Comparison of ENCODE assay signal across 10 mouse cellular contexts in genomic region chr1:91216504-91217267, GRCm38 (mm10). TPM values are rescaled to one million over a fixed set of nuclear protein-coding genes. Genes with fewer than 3 reads are reported as not detected.
A peak's percentile ranks its signal among the peaks of the same experiment; 100 is the strongest.
DNase-seq lines count a peak whose midpoint lies in the region; ATAC-seq lines count a peak whose summit lies in the region.
"Had no signal": no experiment of that assay in that cellular context is flagged by ENCODE, and none has a peak within 500 bp of the region (broad histone marks: within the 10 kb centered on the region; RNA-seq: fewer than 3 reads in every experiment).

No protein-coding gene starts in this region.

- peak; percentile 56; the same call in 1 of the 2 replicates for ATAC-seq in heart, embryonic 12.5 days (ENCODE audit: insufficient number of reproducible peaks, low FRiP score)
- peak; percentile 74 for ATAC-seq in neutrophil, adult 5-6 weeks (ENCODE audit: extremely low read depth, insufficient number of reproducible peaks, low FRiP score, poor library complexity, severe bottlenecking)
- ATAC-seq in midbrain, embryonic 14.5 days (ENCODE audit: low FRiP score, low TSS enrichment) = no peak

- H3K4me3 ChIP-seq in heart, embryonic 12.5 days = no peak overlapping the region
- H3K4me3 ChIP-seq in midbrain, embryonic 14.5 days (replicated peaks; ENCODE audit: low read depth, low read length) = no peak overlapping the region

- no peaks in the 10 kb centered on the region for H3K36me3 ChIP-seq in heart, embryonic 12.5 days
- H3K36me3 ChIP-seq in midbrain, embryonic 14.5 days (ENCODE audit: control insufficient read depth, insufficient read depth, low read length) = no peaks in the 10 kb centered on the region

- H3K9ac ChIP-seq in heart, embryonic 12.5 days = peak overlapping the region; percentile 21; the same call in 1 of the 2 replicates
- H3K9ac ChIP-seq in midbrain, embryonic 14.5 days (replicated peaks; ENCODE audit: low read length) = no peak overlapping the region
- H3K9ac ChIP-seq: liver, embryonic 14.5 days had no signal

- H3K4me2 ChIP-seq in heart, embryonic 12.5 days = peak overlapping the region; percentile 32
- H3K4me2 ChIP-seq in midbrain, embryonic 14.5 days (ENCODE audit: low read length) = no peak overlapping the region

- 24% methylated on average over 10 of the region's 10 CpGs for WGBS in heart, embryonic 12.5 days
- WGBS in midbrain, embryonic 14.5 days = 49% methylated on average over 10 of the region's 10 CpGs

- no peaks in the 10 kb centered on the region for H3K27me3 ChIP-seq in heart, embryonic 12.5 days (replicated peaks)
- H3K27me3 ChIP-seq in midbrain, embryonic 14.5 days (ENCODE audit: control insufficient read depth, insufficient read depth, low read length) = no peaks in the 10 kb centered on the region
- H3K27me3 ChIP-seq: Patski had no signal

- H3K9me3 ChIP-seq in heart, embryonic 12.5 days (replicated peaks) = no peaks in the 10 kb centered on the region
- H3K9me3 ChIP-seq in midbrain, embryonic 14.5 days (ENCODE audit: control insufficient read depth, low read length) = no peaks in the 10 kb centered on the region

- peak overlapping the region; percentile 97 for H3K27ac ChIP-seq in heart, embryonic 12.5 days (ENCODE audit: poor library complexity, severe bottlenecking)
- no peak overlapping the region for H3K27ac ChIP-seq in midbrain, embryonic 14.5 days (replicated peaks; ENCODE audit: low read depth, low read length)
- H3K27ac ChIP-seq: liver, embryonic 14.5 days had no signal

- DNase-seq in kidney, postnatal 10 days = peak; percentile 16
- no peak for DNase-seq in kidney, adult 8-10 months
- DNase-seq in MEL-GATA-1-ER (ENCODE audit: extremely low read depth, low read depth) = peak; percentile 84
- no peak for DNase-seq in right cerebral cortex, postnatal 36 days (ENCODE audit: low spot score in 2 of 2)
- no peak for DNase-seq in layer of hippocampus, adult 18-20 months (ENCODE audit: low spot score in 2 of 2)
- no peak for DNase-seq in midbrain, embryonic 14.5 days

- peaks cover 52% of the 10 kb centered on the region for H3K4me1 ChIP-seq in heart, embryonic 12.5 days (replicated peaks)
- no peaks in the 10 kb centered on the region for H3K4me1 ChIP-seq in midbrain, embryonic 14.5 days (ENCODE audit: control insufficient read depth, insufficient read depth, low read length)

RNA-seq across cellular contexts. Expression of gene Ube2f, which starts 33.4 kb away (rescaled TPM):
- polyA plus RNA-seq in heart, embryonic 12.5 days (2016; fragmentation: Nextera tagmentation; extraction: Ambion mirVana) = 65.2 and 66.5 TPM in 2 replicates
- 34.9 and 42.0 TPM in 2 replicates for total RNA-seq in neutrophil, adult 5-6 weeks (2017)
- 10 to 100 TPM; 45.8 to 48.8 TPM for total RNA-seq in layer of hippocampus, adult 18-20 months (2021)
- polyA plus RNA-seq in midbrain, embryonic 14.5 days (2014; fragmentation: Nextera tagmentation; extraction: Ambion mirVana) = 67.5 and 75.2 TPM in 2 replicates

RNA-seq across cellular contexts. Expression of gene Ramp1, which starts 37.1 kb away (rescaled TPM):
- polyA plus RNA-seq in heart, embryonic 12.5 days (2016; fragmentation: Nextera tagmentation; extraction: Ambion mirVana) = 20.2 and 20.9 TPM in 2 replicates
- total RNA-seq in neutrophil, adult 5-6 weeks (2017) = 10.1 and 10.8 TPM in 2 replicates
- total RNA-seq in layer of hippocampus, adult 18-20 months (2021) = 10 to 100 TPM; 58.6 to 64.0 TPM
- 2.6 and 7.4 TPM in 2 replicates for polyA plus RNA-seq in midbrain, embryonic 14.5 days (2014; fragmentation: Nextera tagmentation; extraction: Ambion mirVana)
- polyA plus RNA-seq: Patski had no signal

Comparison
In these comparisons a context has a peak if more than half of its experiments do, and no peak if none do; other contexts are left out.
1. DNase-seq: peak in kidney, postnatal 10 days (single experiment) and MEL-GATA-1-ER (single experiment); none in kidney, adult 8-10 months (0 of 2), right cerebral cortex, postnatal 36 days (0 of 2), layer of hippocampus, adult 18-20 months (0 of 2) and midbrain, embryonic 14.5 days (single experiment).